Mouse (Mus musculus) inflammation-experienced regulatory T-cells, adult 16 weeks (primary cell): ENCODE data around the gene Olfr813. TPM values are rescaled to one million over a fixed set of nuclear protein-coding genes. Genes with fewer than 3 reads are reported as not detected.

Experiments
- polyA plus RNA-seq: library from polyadenylated mRNA; unstranded; fragments of 100-300 nt; shearing (Covaris generic); gene quantifications from one replicate; pipeline ENCODE4 v1.2.1, GENCODE M21; 2017

The Olfr813 gene
- not detected for polyA plus RNA-seq

GRCm38 (mm10) chr10:129855067-129855466, at the start of gene Olfr813:
TSS of gene Olfr813 (plus strand) at chr10:129855367.

GRCm38 (mm10) chr10:129845994-129846393, 9.2 kb upstream of the Olfr813 start, which contains the start of gene Olfr812:
TSS of gene Olfr812 (minus strand) at chr10:129846094.

GRCm38 (mm10) chr10:129879751-129880150, 24.6 kb downstream of the Olfr813 start, which contains the start of gene Olfr814:
TSS of gene Olfr814 (minus strand) at chr10:129879851.

DNA sequence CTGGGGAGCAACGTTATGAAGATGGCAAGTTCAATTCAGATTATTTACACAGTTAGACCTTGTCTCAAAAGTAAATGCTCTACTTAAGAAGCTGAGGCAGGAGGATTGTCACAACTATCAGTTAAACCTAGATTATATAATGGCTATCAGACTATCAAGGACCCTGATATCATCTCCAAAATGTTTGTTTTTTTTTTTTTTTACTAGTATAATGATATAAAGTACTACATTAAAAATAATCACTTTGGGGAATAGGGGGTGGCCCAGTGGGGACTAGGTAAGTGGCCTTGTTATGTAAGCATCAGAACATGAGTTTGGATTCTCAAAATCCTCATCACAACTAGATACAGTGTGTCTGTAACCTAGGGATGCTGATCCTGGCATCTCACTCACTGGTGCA, 50.6 kb downstream of the Olfr813 start, which contains the start of gene Olfr815:
Olfr815 (minus strand) TSS at position 101 of the 400 bp plus-strand sequence.

Other genes starting within 250 kb of the Olfr813 start
- gene Olfr796, start 242.8 kb upstream of the Olfr813 start, polyA plus RNA-seq: not detected
- gene Olfr798, start 227.4 kb upstream of the Olfr813 start, polyA plus RNA-seq: not detected
- not detected for gene Olfr799, start 217.9 kb upstream of the Olfr813 start, polyA plus RNA-seq
- not detected for gene Olfr800, start 197.7 kb upstream of the Olfr813 start, polyA plus RNA-seq
- gene Olfr801, start 181.5 kb upstream of the Olfr813 start, polyA plus RNA-seq: not detected
- not detected for gene Olfr802, start 167.2 kb upstream of the Olfr813 start, polyA plus RNA-seq
- gene Olfr803, start 161.1 kb upstream of the Olfr813 start, polyA plus RNA-seq: not detected
- gene Olfr804, start 152.2 kb upstream of the Olfr813 start, polyA plus RNA-seq: not detected
- not detected for gene Olfr805, start 126.0 kb upstream of the Olfr813 start, polyA plus RNA-seq
- gene Olfr806, start 113.4 kb upstream of the Olfr813 start, polyA plus RNA-seq: not detected
- gene Olfr807, start 97.6 kb upstream of the Olfr813 start, polyA plus RNA-seq: not detected
- not detected for gene Olfr808, start 89.9 kb upstream of the Olfr813 start, polyA plus RNA-seq
- not detected for gene Olfr809, start 80.7 kb upstream of the Olfr813 start, polyA plus RNA-seq
- not detected for gene Olfr810, start 60.5 kb upstream of the Olfr813 start, polyA plus RNA-seq
- gene Olfr811, start 51.0 kb upstream of the Olfr813 start, polyA plus RNA-seq: not detected
- not detected for gene Olfr812, start 9.3 kb upstream of the Olfr813 start, polyA plus RNA-seq
- gene Olfr814, start 24.5 kb downstream of the Olfr813 start, polyA plus RNA-seq: not detected
- gene Olfr815, start 50.5 kb downstream of the Olfr813 start, polyA plus RNA-seq: not detected
- not detected for gene Olfr816, start 60.2 kb downstream of the Olfr813 start, polyA plus RNA-seq
- gene Olfr818, start 93.7 kb downstream of the Olfr813 start, polyA plus RNA-seq: not detected
- not detected for gene Olfr819, start 111.9 kb downstream of the Olfr813 start, polyA plus RNA-seq
- not detected for gene Olfr247, start 120.8 kb downstream of the Olfr813 start, polyA plus RNA-seq
- not detected for gene Gm10310, start 129.7 kb downstream of the Olfr813 start, polyA plus RNA-seq
- not detected for gene Olfr820, start 157.3 kb downstream of the Olfr813 start, polyA plus RNA-seq
- not detected for gene Olfr821, start 175.0 kb downstream of the Olfr813 start, polyA plus RNA-seq
- gene Olfr822, start 215.8 kb downstream of the Olfr813 start, polyA plus RNA-seq: not detected